Comparison of ENCODE assay signal across 20 mouse cellular contexts in genomic region chr10:16088210-16088609, GRCm38 (mm10).
A peak's percentile ranks its signal among the peaks of the same experiment; 100 is the strongest.
DNase-seq lines count a peak whose midpoint lies in the region; ATAC-seq lines count a peak whose summit lies in the region.
"Had no signal": no experiment of that assay in that cellular context is flagged by ENCODE, and none has a peak within 500 bp of the region (broad histone marks: within the 10 kb centered on the region; RNA-seq: fewer than 3 reads in every experiment).

No protein-coding gene starts in this region.

- H3K27ac ChIP-seq in liver, embryonic 12.5 days: no peak overlapping the region
- H3K27ac ChIP-seq: forebrain, embryonic 12.5 days had no signal

- DNase-seq in urinary bladder, postnatal 14 days (ENCODE audit: low spot score): peak; percentile 6
- DNase-seq in urinary bladder, adult 18-20 months (ENCODE audit: low spot score in 2 of 2): no peak
- DNase-seq in MN1 (ENCODE audit: low spot score): peak; percentile 74
- peak; percentile 42 for DNase-seq in brain, adult 2 months (ENCODE audit: low read depth, low spot score)
- DNase-seq in adrenal gland, postnatal 25 days: no peak
- no peak for DNase-seq in thymus, postnatal 14 days
- DNase-seq: adrenal gland, postnatal 14 days; cerebellum, adult 2 months; cerebellum, postnatal 10 days; gastrocnemius, postnatal 10 days; heart, adult 18-20 months; heart, postnatal 36 days; kidney, adult 11 months had no signal

- H3K4me3 ChIP-seq in liver, embryonic 12.5 days: no peak overlapping the region
- H3K4me3 ChIP-seq: forebrain, embryonic 12.5 days; heart, embryonic 12.5 days had no signal

- no peak overlapping the region for H3K9ac ChIP-seq in liver, embryonic 12.5 days
- H3K9ac ChIP-seq: forebrain, embryonic 12.5 days; heart, embryonic 12.5 days had no signal

- no peaks in the 10 kb centered on the region for H3K27me3 ChIP-seq in liver, embryonic 12.5 days (replicated peaks)
- H3K27me3 ChIP-seq: CH12.LX; forebrain, embryonic 12.5 days; heart, embryonic 12.5 days had no signal

- no peaks in the 10 kb centered on the region for H3K4me1 ChIP-seq in liver, embryonic 12.5 days
- H3K4me1 ChIP-seq: forebrain, embryonic 12.5 days; heart, embryonic 12.5 days had no signal

- no peak overlapping the region for H3K4me2 ChIP-seq in liver, embryonic 12.5 days
- H3K4me2 ChIP-seq: forebrain, embryonic 12.5 days; heart, embryonic 12.5 days had no signal

- ATAC-seq in liver, embryonic 12.5 days: no peak
- ATAC-seq: activated CD4-positive, CD25-positive, alpha-beta regulatory T cell, adult 4 months; forebrain, embryonic 16.5 days; hindbrain, embryonic 16.5 days had no signal

- H3K36me3 ChIP-seq in liver, embryonic 12.5 days: no peaks in the 10 kb centered on the region
- H3K36me3 ChIP-seq: forebrain, embryonic 12.5 days; heart, embryonic 12.5 days had no signal

- 70% methylated on average over 3 of the region's 3 CpGs for WGBS in liver, embryonic 12.5 days (ENCODE audit: insufficient replicate concordance)

- H3K9me3 ChIP-seq in liver, embryonic 12.5 days (replicated peaks): no peaks in the 10 kb centered on the region
- H3K9me3 ChIP-seq: forebrain, embryonic 12.5 days; heart, embryonic 12.5 days had no signal

Comparison
In these comparisons a context has a peak if more than half of its experiments do, and no peak if none do; other contexts are left out.
1. DNase-seq: peak in urinary bladder, postnatal 14 days (single experiment), MN1 (single experiment) and brain, adult 2 months (single experiment); none in urinary bladder, adult 18-20 months (0 of 2), adrenal gland, postnatal 25 days (single experiment) and thymus, postnatal 14 days (single experiment).